Mouse (Mus musculus): ENCODE data around the gene Fmn2. TPM values are rescaled to one million over a fixed set of nuclear protein-coding genes. Genes with fewer than 3 reads are reported as not detected.

The Fmn2 gene
- polyA plus RNA-seq, 1 experiment from 2014 or later, result 2.6 TPM

GRCm38 (mm10) chr1:174630074-174630473 is 128.4 kb downstream of the Fmn2 start:
- 67% methylated on average over 1 of the region's 1 CpGs for WGBS
- Histone ChIP-seq H3K36me3 (no peaks in the 10 kb centered on the region), H3K4me1 (replicated peaks) (no peaks in the 10 kb centered on the region), H3K27ac (no peak overlapping the region), H3K4me2 (no peak overlapping the region), H3K27me3 (no peaks in the 10 kb centered on the region), H3K9me3 (no peaks in the 10 kb centered on the region), H3K9ac (replicated peaks) (no peak overlapping the region), H3K4me3 (replicated peaks) (no peak overlapping the region)
- ATAC-seq (ENCODE audit: insufficient number of reproducible peaks, insufficient read depth, low FRiP score, low TSS enrichment, low read depth), result no peak

DNA sequence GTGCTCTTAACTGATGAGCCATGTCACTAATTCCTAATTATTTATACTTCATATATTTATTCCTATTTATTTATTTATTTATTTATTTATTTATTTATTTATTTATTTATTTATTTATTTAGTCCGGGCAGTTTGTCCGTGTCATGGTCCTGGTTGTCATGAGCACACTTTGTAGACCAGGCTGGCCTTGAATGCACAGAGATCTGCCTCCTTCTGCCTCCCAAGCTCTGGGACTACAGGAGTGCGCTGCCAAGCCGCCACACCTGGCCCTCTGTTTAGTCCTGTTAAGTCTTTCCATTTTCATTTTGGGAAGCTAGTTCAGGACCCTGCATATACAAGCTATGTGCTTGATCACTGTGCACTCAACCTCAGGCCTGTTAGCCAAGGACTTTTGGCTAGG is 134.7 kb downstream of the Fmn2 start:
- 88% methylated on average over 4 of the region's 4 CpGs for WGBS
- no peak for ATAC-seq (ENCODE audit: insufficient number of reproducible peaks, insufficient read depth, low FRiP score, low TSS enrichment, low read depth)
- H3K4me3 ChIP-seq (replicated peaks), result no peak overlapping the region

DNA sequence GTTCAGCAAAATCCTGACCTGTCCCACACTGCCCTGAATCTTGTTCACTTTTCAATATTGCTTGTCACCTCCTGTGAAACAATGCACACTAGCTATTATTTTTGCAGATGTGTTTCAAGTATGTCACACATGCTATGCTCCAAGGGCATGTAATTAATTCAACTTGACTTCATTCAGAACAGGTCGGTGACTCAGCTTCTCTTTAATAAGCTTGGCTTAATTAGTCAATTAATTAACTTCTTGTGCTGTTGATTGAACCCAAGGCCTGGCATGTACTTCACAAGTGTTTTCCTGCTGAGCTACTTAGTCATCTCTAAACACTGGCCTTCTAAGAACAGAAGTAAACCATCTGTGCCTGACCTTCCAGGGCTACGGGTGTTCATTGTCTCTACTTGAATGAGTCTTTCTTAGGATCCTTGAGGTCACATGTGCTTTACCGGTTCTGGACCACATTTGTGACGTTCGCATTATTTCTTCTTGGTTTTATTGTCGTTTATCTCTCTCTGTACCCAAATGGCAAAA is 136.0 kb downstream of the Fmn2 start:
- no peaks in the 10 kb centered on the region for H3K36me3 ChIP-seq
- H3K9me3 ChIP-seq, result no peaks in the 10 kb centered on the region
- no peaks in the 10 kb centered on the region for H3K4me1 ChIP-seq (replicated peaks)
- 66% methylated on average over 6 of the region's 6 CpGs for WGBS
- H3K27ac ChIP-seq, result no peak overlapping the region
- ATAC-seq (ENCODE audit: insufficient number of reproducible peaks, insufficient read depth, low FRiP score, low TSS enrichment, low read depth), result no peak
- H3K4me2 ChIP-seq, result no peak overlapping the region
- H3K9ac ChIP-seq (replicated peaks), result no peak overlapping the region
- H3K27me3 ChIP-seq, result no peaks in the 10 kb centered on the region
- no peak overlapping the region for H3K4me3 ChIP-seq (replicated peaks)

More for the DNA sequence above, 134.7 kb downstream of the Fmn2 start:
- no peaks in the 10 kb centered on the region for H3K9me3 ChIP-seq
- no peak overlapping the region for H3K9ac ChIP-seq (replicated peaks)
- H3K27ac ChIP-seq, result no peak overlapping the region
- H3K27me3 ChIP-seq, result no peaks in the 10 kb centered on the region
- H3K36me3 ChIP-seq, result no peaks in the 10 kb centered on the region
- no peaks in the 10 kb centered on the region for H3K4me1 ChIP-seq (replicated peaks)
- no peak overlapping the region for H3K4me2 ChIP-seq

DNA sequence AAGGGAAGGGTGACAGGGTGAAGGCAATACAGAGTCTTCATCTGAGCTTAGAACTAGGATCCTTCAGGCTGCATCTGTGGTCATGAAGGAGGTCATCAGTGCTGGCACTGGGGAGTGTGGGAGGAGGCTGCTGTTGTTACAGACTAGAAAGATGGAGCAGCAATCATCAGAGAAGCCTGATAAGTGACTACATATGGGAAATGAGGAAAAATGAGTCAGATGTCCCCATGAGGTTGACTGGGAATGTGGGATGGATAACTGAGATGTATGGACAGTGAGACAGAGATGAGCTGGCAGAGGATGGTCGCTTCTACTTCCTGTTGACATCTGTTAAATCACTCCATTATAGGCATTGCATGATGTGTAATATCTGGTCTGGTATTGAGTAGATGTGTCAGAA is 139.3 kb downstream of the Fmn2 start:
- H3K4me1 ChIP-seq (replicated peaks), result no peaks in the 10 kb centered on the region

GRCm38 (mm10) chr1:174643431-174644010 is 141.9 kb downstream of the Fmn2 start:
- H3K9ac ChIP-seq (replicated peaks), result no peak overlapping the region
- WGBS, result 80% methylated on average over 5 of the region's 5 CpGs
- no peaks in the 10 kb centered on the region for H3K9me3 ChIP-seq
- no peaks in the 10 kb centered on the region for H3K4me1 ChIP-seq (replicated peaks)
- H3K4me3 ChIP-seq (replicated peaks), result no peak overlapping the region
- no peaks in the 10 kb centered on the region for H3K36me3 ChIP-seq
- no peak overlapping the region for H3K27ac ChIP-seq
- H3K27me3 ChIP-seq, result no peaks in the 10 kb centered on the region
- no peak for ATAC-seq (ENCODE audit: insufficient number of reproducible peaks, insufficient read depth, low FRiP score, low TSS enrichment, low read depth)
- H3K4me2 ChIP-seq, result no peak overlapping the region

More for the DNA sequence above, 139.3 kb downstream of the Fmn2 start:
- Histone ChIP-seq H3K9me3 (no peaks in the 10 kb centered on the region), H3K27ac (no peak overlapping the region), H3K27me3 (no peaks in the 10 kb centered on the region), H3K9ac (replicated peaks) (no peak overlapping the region), H3K4me3 (replicated peaks) (no peak overlapping the region), H3K36me3 (no peaks in the 10 kb centered on the region), H3K4me2 (no peak overlapping the region)
- WGBS, result 88% methylated on average over 1 of the region's 1 CpGs
- ATAC-seq (ENCODE audit: insufficient number of reproducible peaks, insufficient read depth, low FRiP score, low TSS enrichment, low read depth), result no peak

DNA sequence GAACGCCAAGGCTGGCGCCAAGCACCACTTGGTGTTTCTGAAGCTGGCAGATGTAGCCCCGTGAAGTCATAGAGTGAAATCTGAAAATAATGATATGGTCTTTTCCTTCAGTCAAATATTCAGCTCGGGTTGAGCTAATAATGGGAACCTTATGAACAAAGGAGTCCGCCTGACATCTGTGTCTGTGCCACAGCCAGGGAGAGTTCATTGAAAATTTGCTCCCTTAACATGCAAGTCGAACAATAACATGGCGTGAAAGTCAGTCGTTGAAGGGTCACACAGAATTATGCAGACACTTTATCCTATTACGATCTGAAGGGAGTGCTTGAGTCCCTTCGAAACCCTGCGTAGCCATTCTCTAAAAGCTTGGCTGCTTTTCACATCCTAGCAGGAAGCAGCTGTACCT is 147.8 kb downstream of the Fmn2 start:
- no peak overlapping the region for H3K9ac ChIP-seq (replicated peaks)
- peaks cover 11% of the 10 kb centered on the region for H3K4me1 ChIP-seq (replicated peaks)
- no peak overlapping the region for H3K27ac ChIP-seq
- no peaks in the 10 kb centered on the region for H3K36me3 ChIP-seq
- H3K4me3 ChIP-seq (replicated peaks), result no peak overlapping the region
- no peaks in the 10 kb centered on the region for H3K9me3 ChIP-seq
- WGBS, result 77% methylated on average over 11 of the region's 11 CpGs
- H3K4me2 ChIP-seq, result no peak overlapping the region
- no peak for ATAC-seq (ENCODE audit: insufficient number of reproducible peaks, insufficient read depth, low FRiP score, low TSS enrichment, low read depth)
- H3K27me3 ChIP-seq, result no peaks in the 10 kb centered on the region

DNA sequence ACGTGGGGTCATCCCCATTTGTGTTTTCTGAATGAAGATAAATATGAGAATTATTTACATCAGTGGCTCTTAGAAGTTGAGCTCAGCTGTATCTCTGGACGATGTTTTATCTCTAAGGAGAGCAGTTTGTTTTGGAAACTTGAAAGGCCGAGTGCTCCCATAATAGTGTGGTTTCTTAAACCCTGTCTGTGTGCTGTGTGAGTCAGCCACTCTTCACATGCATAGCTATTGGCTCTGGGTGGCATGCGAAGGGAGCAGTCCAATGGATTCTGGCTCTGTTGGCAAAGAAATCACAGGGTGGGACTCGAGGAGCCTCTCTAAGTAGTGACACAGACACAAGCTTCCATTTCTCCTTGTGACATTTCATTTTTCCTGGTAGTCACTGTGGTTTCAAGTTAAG is 152.9 kb downstream of the Fmn2 start:
- H3K9me3 ChIP-seq, result no peaks in the 10 kb centered on the region
- no peaks in the 10 kb centered on the region for H3K36me3 ChIP-seq
- peaks cover 18% of the 10 kb centered on the region for H3K4me1 ChIP-seq (replicated peaks)
- H3K27ac ChIP-seq, result peak overlapping the region; percentile 72
- WGBS, result 57% methylated on average over 5 of the region's 5 CpGs
- H3K4me2 ChIP-seq, result no peak overlapping the region
- no peak for ATAC-seq (ENCODE audit: insufficient number of reproducible peaks, insufficient read depth, low FRiP score, low TSS enrichment, low read depth)
- H3K9ac ChIP-seq (replicated peaks), result no peak overlapping the region
- H3K27me3 ChIP-seq, result no peaks in the 10 kb centered on the region
- H3K4me3 ChIP-seq (replicated peaks), result no peak overlapping the region

DNA sequence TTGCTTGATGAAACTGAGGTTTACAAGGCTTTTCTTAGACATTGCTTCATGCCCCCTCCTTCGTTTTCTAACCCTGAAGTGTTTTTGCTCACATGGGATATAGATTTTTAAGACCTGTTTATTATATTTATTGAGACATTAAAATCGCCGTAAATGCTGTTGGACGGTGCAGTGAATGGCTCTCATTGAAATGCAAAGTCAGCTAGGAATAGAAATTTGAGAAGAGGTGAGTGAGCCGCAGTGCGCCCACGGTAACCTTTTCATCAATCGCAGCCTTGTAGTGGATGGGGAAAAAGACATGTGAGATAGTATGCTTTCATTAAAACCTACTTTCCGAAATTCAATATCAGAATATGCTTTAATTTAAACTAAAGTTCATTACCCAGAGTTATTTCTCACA is 153.7 kb downstream of the Fmn2 start:
- 32% methylated on average over 9 of the region's 9 CpGs for WGBS
- Histone ChIP-seq H3K4me2 (no peak overlapping the region), H3K27ac (no peak overlapping the region; the same call in 1 of the 2 replicates), H3K9me3 (no peaks in the 10 kb centered on the region), H3K9ac (replicated peaks) (no peak overlapping the region), H3K36me3 (no peaks in the 10 kb centered on the region), H3K4me1 (replicated peaks) (peaks cover 18% of the 10 kb centered on the region), H3K27me3 (no peaks in the 10 kb centered on the region), H3K4me3 (replicated peaks) (no peak overlapping the region)
- ATAC-seq (ENCODE audit: insufficient number of reproducible peaks, insufficient read depth, low FRiP score, low TSS enrichment, low read depth), result peak; percentile 72

- peaks cover 18% of the 10 kb centered on the region for H3K4me1 ChIP-seq (replicated peaks)
- H3K4me3 ChIP-seq (replicated peaks), result no peak overlapping the region
- no peak overlapping the region for H3K9ac ChIP-seq (replicated peaks)
- H3K27ac ChIP-seq, result 0 out of 2 replicates have a peak overlapping the region, but pooled peaks have one; percentile 73
- WGBS, result 92% methylated on average over 4 of the region's 4 CpGs
- no peaks in the 10 kb centered on the region for H3K27me3 ChIP-seq
- H3K36me3 ChIP-seq, result no peaks in the 10 kb centered on the region
- H3K9me3 ChIP-seq, result no peaks in the 10 kb centered on the region
- no peak overlapping the region for H3K4me2 ChIP-seq
- ATAC-seq (ENCODE audit: insufficient number of reproducible peaks, insufficient read depth, low FRiP score, low TSS enrichment, low read depth), result no peak
Observed at GRCm38 (mm10) chr1:174656554-174656953, 154.9 kb downstream of the Fmn2 start.

DNA sequence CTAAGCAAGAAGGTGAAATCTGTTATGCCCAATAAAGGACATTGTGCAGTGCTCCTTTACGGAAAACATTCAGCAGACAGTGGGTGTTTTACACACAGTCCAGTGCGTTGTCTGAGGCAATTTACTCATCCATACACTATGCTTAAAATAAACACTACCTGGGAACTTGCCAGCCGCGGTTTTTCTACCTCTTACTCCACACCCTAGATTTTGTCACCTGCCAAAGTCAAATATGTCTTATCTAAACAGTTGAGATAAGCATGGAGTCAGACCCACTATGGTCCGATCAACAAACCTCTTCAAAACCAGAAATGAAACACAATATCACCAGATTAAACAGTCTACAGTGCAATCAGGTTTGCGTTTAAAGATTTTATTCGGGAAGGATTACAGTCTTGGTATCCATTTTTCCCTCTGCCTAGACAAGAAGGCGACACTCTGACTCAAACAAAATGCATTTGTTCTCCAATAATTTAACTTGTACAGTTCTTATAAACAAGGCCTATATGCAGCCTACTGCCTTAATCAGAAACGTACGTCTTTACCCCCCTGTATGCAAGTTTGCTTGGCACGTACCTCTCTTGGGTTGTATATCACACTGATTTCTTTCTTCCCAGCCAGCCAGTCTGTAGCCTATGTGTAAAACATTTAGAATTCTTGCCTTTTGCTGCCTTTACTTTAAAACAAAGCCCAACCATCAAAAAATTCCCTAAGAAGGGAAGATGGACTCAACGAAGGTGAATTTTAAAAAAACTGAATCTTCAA is 158.0 kb downstream of the Fmn2 start:
- no peak overlapping the region for H3K27ac ChIP-seq
- no peak overlapping the region for H3K4me3 ChIP-seq (replicated peaks)
- no peak overlapping the region for H3K9ac ChIP-seq (replicated peaks)
- WGBS, result 71% methylated on average over 12 of the region's 12 CpGs
- ATAC-seq (ENCODE audit: insufficient number of reproducible peaks, insufficient read depth, low FRiP score, low TSS enrichment, low read depth), result no peak
- no peaks in the 10 kb centered on the region for H3K27me3 ChIP-seq
- no peaks in the 10 kb centered on the region for H3K36me3 ChIP-seq
- H3K4me2 ChIP-seq, result no peak overlapping the region
- H3K9me3 ChIP-seq, result no peaks in the 10 kb centered on the region
- H3K4me1 ChIP-seq (replicated peaks), result peaks cover 4% of the 10 kb centered on the region

GRCm38 (mm10) chr1:174665116-174665515 is 163.5 kb downstream of the Fmn2 start:
- H3K9ac ChIP-seq (replicated peaks), result no peak overlapping the region
- H3K27me3 ChIP-seq, result no peaks in the 10 kb centered on the region
- no peaks in the 10 kb centered on the region for H3K4me1 ChIP-seq (replicated peaks)
- H3K4me3 ChIP-seq (replicated peaks), result no peak overlapping the region
- H3K9me3 ChIP-seq, result no peaks in the 10 kb centered on the region
- H3K27ac ChIP-seq, result no peak overlapping the region
- no peak for ATAC-seq (ENCODE audit: insufficient number of reproducible peaks, insufficient read depth, low FRiP score, low TSS enrichment, low read depth)
- H3K4me2 ChIP-seq, result no peak overlapping the region
- no peaks in the 10 kb centered on the region for H3K36me3 ChIP-seq
